Mouse (Mus musculus) brain, embryonic 14.5 days (tissue): ENCODE data around the gene Dcun1d3.

Experiments used
- CTCF ChIP-seq: fragments of 200-500 bp; IDR thresholded peaks from 2 replicates; pipeline ENCODE4 v1.5.1; 2012; ENCODE audit warnings: inconsistent platforms, mild to moderate bottlenecking, moderate library complexity, borderline replicate concordance; ENCODE audit not compliant: insufficient read depth, insufficient read length; ENCODE audit errors: extremely low read depth
- POLR2A ChIP-seq: fragments of 200-500 bp; IDR thresholded peaks from 2 replicates; pipeline ENCODE4 v1.6.1; 2012; ENCODE audit warnings: mild to moderate bottlenecking, inconsistent platforms, borderline replicate concordance; ENCODE audit not compliant: poor library complexity, insufficient read depth, insufficient read length, severe bottlenecking; ENCODE audit errors: extremely low read depth

GRCm38 (mm10) chr7:119852494-119852893, 43.6 kb downstream of the Dcun1d3 start:
- TF ChIP-seq POLR2A: no peak
- TF ChIP-seq CTCF: no peak
